Mouse (Mus musculus) layer of hippocampus, adult 18-20 months (tissue): Measurements from ENCODE around the gene Dcaf12l1. TPM values are rescaled to one million over a fixed set of nuclear protein-coding genes. Genes with fewer than 3 reads are reported as not detected.
A peak's percentile ranks its signal among the peaks of the same experiment; 100 is the strongest.
"Not testable (repeated sequence)": the region's sequence is repeated elsewhere in the genome, so short reads cannot be mapped to it uniquely, and the experiment has no call there.

Experiments used
- DNase-seq, 2 experiments: peaks; one replicate each; pipeline ENCODE4 v3.0.0; 2022; ENCODE audit warnings: low spot score in 2 of 2
- long read RNA-seq: library from polyadenylated mRNA; stranded (forward); transcript quantifications from one replicate; pipeline ENCODE4 v2.0.0, GENCODE M21; 2021
- total RNA-seq, 2 experiments: library from RNA; stranded (reverse); gene quantifications; 2 replicates each; pipeline ENCODE4 v1.2.3; 2021

The Dcaf12l1 gene
- 10 to 100 TPM; 40.6 to 42.0 TPM for total RNA-seq
- long read RNA-seq, transcript Dcaf12l1-201 (2 exons, 3,509 nt) = major isoform, 46 of 60 reads
- long read RNA-seq, transcript Dcaf12l1-202 (2 exons, 3,495 nt) = minor isoform, 12 of 60 reads
- long read RNA-seq, partial matches to known transcripts = 0 of 60 reads
- long read RNA-seq, other reads (novel, unspliced or antisense) = 2 of 60 reads

GRCm38 (mm10) chrX:44789761-44790411 lies at the start of gene Dcaf12l1:
TSS of gene Dcaf12l1 (minus strand) at chrX:44790197.
- peak; percentile 26 to 77 for DNase-seq

- not testable (repeated sequence) for DNase-seq
These were observed 19.4 kb upstream of the Dcaf12l1 start for GRCm38 (mm10) chrX:44809356-44809755.

GRCm38 (mm10) chrX:44789036-44789760 lies 799 bp downstream of the Dcaf12l1 start:
- DNase-seq = peak in 1 of 2 experiments; percentile 4
